Mouse (Mus musculus): ENCODE measurements around the gene C5ar1. TPM values are rescaled to one million over a fixed set of nuclear protein-coding genes. Genes with fewer than 3 reads are reported as not detected.

C5ar1 gene
- polyA plus RNA-seq, 1 experiment from 2014 or later: 3.7 TPM

DNA sequence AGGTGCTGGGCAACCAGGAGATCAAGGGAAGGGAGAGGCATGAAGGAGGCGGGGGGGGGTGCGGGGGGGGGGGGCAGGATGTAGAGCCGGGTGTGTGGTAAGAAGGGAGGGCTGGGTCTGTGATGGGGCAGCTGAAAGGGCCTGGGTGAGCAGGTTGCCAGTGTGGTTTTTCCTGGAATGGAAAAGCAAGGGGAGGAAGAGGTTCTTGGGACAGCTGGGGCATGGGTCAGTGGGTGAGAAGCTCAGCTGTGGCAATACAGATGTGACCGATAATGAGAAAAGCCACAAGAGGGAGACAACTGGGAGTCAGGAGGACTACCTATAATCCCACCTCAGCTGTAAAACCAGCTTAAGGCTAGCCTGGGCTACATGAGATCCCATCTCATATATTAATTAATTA is 13.4 kb downstream of the C5ar1 start:
- no peak for ATAC-seq (replicated peaks; ENCODE audit: low FRiP score)
- no peak overlapping the region for H3K9ac ChIP-seq
- no peaks in the 10 kb centered on the region for H3K36me3 ChIP-seq
- H3K27me3 ChIP-seq: no peaks in the 10 kb centered on the region
- H3K4me2 ChIP-seq: no peak overlapping the region
- 0 out of 2 replicates have a peak, but pooled peaks cover 3% of the 10 kb centered on the region for H3K4me1 ChIP-seq
- no peak overlapping the region for H3K4me3 ChIP-seq (replicated peaks)
- H3K27ac ChIP-seq: no peak overlapping the region
- H3K9me3 ChIP-seq (replicated peaks): no peaks in the 10 kb centered on the region
- 30% methylated on average over 3 of the region's 4 CpGs for WGBS

GRCm38 (mm10) chr7:16244067-16244466 is 15.3 kb downstream of the C5ar1 start, which contains the start of gene C5ar2:
C5ar2 (minus strand) TSS chr7:16244154.
- Histone ChIP-seq H3K4me2 (no peak within 1 kb of the TSS), H3K9ac (no peak within 1 kb of the TSS), H3K4me1 (0 out of 2 replicates have a peak, but pooled peaks cover 7% of the 10 kb centered on the region), H3K36me3 (no peaks in the 10 kb centered on the region), H3K27ac (0 out of 2 replicates have a peak within 1 kb of the TSS, but pooled peaks have one; percentile 9), H3K27me3 (no peaks in the 10 kb centered on the region), H3K9me3 (replicated peaks) (no peaks in the 10 kb centered on the region), H3K4me3 (replicated peaks) (no peak within 1 kb of the TSS)
- WGBS: 36% methylated on average over 5 of the region's 5 CpGs
- ATAC-seq (replicated peaks; ENCODE audit: low FRiP score): no peak

- no peaks in the 10 kb centered on the region for H3K9me3 ChIP-seq (replicated peaks)
- no peak for ATAC-seq (replicated peaks; ENCODE audit: low FRiP score)
- H3K9ac ChIP-seq: no peak overlapping the region
- no peak overlapping the region for H3K27ac ChIP-seq
- H3K36me3 ChIP-seq: no peaks in the 10 kb centered on the region
- no peak overlapping the region for H3K4me2 ChIP-seq
- WGBS: 85% methylated on average over 6 of the region's 6 CpGs
- no peaks in the 10 kb centered on the region for H3K27me3 ChIP-seq
- no peak overlapping the region for H3K4me3 ChIP-seq (replicated peaks)
- H3K4me1 ChIP-seq: 0 out of 2 replicates have a peak, but pooled peaks cover 7% of the 10 kb centered on the region
Observed at GRCm38 (mm10) chr7:16242198-16242597, 17.1 kb downstream of the C5ar1 start.

- Histone ChIP-seq H3K9me3 (replicated peaks) (no peaks in the 10 kb centered on the region), H3K27me3 (no peaks in the 10 kb centered on the region), H3K27ac (no peak overlapping the region), H3K9ac (no peak overlapping the region), H3K4me3 (replicated peaks) (no peak overlapping the region), H3K4me1 (0 out of 2 replicates have a peak, but pooled peaks cover 7% of the 10 kb centered on the region), H3K36me3 (no peaks in the 10 kb centered on the region), H3K4me2 (no peak overlapping the region)
- no peak for ATAC-seq (replicated peaks; ENCODE audit: low FRiP score)
- WGBS: 47% methylated on average over 11 of the region's 11 CpGs
Observed at GRCm38 (mm10) chr7:16241787-16242186, 17.6 kb downstream of the C5ar1 start.

- Histone ChIP-seq H3K4me3 (replicated peaks) (no peak overlapping the region), H3K9ac (no peak overlapping the region), H3K27ac (no peak overlapping the region), H3K36me3 (no peaks in the 10 kb centered on the region), H3K4me1 (0 out of 2 replicates have a peak, but pooled peaks cover 7% of the 10 kb centered on the region), H3K9me3 (replicated peaks) (no peaks in the 10 kb centered on the region), H3K27me3 (no peaks in the 10 kb centered on the region), H3K4me2 (no peak overlapping the region)
- WGBS: 95% methylated on average over 1 of the region's 1 CpGs
- no peak for ATAC-seq (replicated peaks; ENCODE audit: low FRiP score)
Observed at GRCm38 (mm10) chr7:16240978-16241303, 18.4 kb downstream of the C5ar1 start.

- no peak for ATAC-seq (replicated peaks; ENCODE audit: low FRiP score)
- H3K4me2 ChIP-seq: no peak overlapping the region
- 83% methylated on average over 7 of the region's 7 CpGs for WGBS
Observed at GRCm38 (mm10) chr7:16240281-16240977, 18.9 kb downstream of the C5ar1 start.

GRCm38 (mm10) chr7:16239554-16239997 is 19.8 kb downstream of the C5ar1 start:
- ATAC-seq (replicated peaks; ENCODE audit: low FRiP score): no peak
- no peaks in the 10 kb centered on the region for H3K36me3 ChIP-seq

More at GRCm38 (mm10) chr7:16240281-16240977, 18.9 kb downstream of the C5ar1 start:
- H3K4me3 ChIP-seq (replicated peaks): no peak overlapping the region
- H3K27ac ChIP-seq: no peak overlapping the region
- no peaks in the 10 kb centered on the region for H3K27me3 ChIP-seq
- H3K9me3 ChIP-seq (replicated peaks): no peaks in the 10 kb centered on the region
- no peak overlapping the region for H3K9ac ChIP-seq
- H3K4me1 ChIP-seq: 0 out of 2 replicates have a peak, but pooled peaks cover 7% of the 10 kb centered on the region
- H3K36me3 ChIP-seq: no peaks in the 10 kb centered on the region

DNA sequence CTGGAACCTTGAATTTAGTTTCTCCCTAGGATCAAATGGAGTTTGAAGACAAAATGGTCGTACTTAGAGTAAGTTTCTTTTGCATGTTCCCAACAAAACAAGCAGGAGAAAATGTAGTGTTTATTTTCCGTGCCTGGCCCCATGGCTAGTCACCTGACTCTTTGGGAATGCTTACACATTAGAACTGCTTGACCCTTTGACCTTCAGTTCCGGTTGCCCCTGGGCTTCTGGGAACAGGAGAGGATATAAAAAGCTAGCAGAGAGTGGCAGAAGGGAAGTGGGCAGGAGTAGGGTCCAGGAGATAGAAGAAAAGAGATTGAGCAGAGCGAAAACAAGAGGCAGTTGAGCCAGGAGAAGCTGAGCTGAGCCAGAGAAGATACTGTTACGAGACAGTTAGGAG is 29.5 kb downstream of the C5ar1 start:
- ATAC-seq (replicated peaks; ENCODE audit: low FRiP score): no peak
- Histone ChIP-seq H3K9ac (no peak overlapping the region), H3K27me3 (no peaks in the 10 kb centered on the region), H3K27ac (peak overlapping the region; percentile 0; the same call in 1 of the 2 replicates), H3K4me3 (replicated peaks) (no peak overlapping the region), H3K36me3 (no peaks in the 10 kb centered on the region), H3K4me1 (peaks cover 9% of the 10 kb centered on the region; the same call in 1 of the 2 replicates), H3K4me2 (no peak overlapping the region), H3K9me3 (replicated peaks) (no peaks in the 10 kb centered on the region)
- WGBS: 28% methylated on average over 5 of the region's 5 CpGs

More at GRCm38 (mm10) chr7:16239554-16239997, 19.8 kb downstream of the C5ar1 start:
- Histone ChIP-seq H3K4me2 (no peak overlapping the region), H3K4me3 (replicated peaks) (no peak overlapping the region), H3K4me1 (0 out of 2 replicates have a peak, but pooled peaks cover 7% of the 10 kb centered on the region), H3K27me3 (no peaks in the 10 kb centered on the region), H3K9ac (no peak overlapping the region), H3K27ac (no peak overlapping the region), H3K9me3 (replicated peaks) (no peaks in the 10 kb centered on the region)
- WGBS: 24% methylated on average over 9 of the region's 9 CpGs

DNA sequence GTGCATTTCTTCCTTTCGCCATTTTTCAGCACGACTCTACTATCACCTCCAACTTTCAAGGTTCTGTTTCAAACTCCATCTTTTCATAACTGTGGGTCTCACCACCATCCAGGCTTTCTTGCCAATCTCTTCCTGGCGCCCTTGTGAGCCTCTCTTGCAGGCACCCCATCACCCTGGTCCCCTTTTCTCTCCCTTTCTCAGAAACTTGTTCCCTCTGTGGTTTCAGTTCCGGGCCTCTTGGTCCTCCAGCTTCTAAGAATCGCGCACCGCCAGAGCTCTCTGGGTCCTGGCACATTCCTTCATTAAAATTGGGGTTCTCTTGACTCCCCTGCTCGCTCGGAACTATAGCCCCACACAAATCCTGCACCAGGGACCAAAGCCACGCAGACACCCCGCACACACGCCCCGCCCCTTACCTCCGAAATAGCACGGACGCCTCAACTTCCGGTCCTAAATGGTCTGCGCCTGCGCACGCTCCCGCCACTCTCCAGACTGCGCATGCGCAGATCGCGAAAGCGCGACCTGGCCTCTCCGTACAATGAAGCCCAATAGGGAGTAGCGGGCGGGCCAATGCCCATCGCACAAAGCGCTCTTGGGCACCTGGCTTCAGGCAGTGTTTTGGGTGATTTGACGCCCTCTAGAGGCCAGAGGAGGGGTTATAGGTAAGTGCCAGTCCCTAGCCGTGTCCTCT is 37.6 kb downstream of the C5ar1 start, which contains the start of gene Dhx34:
Gene Dhx34 (minus strand): TSS at position 456 of the 691 bp plus-strand sequence.
- 2% methylated on average over 34 of the region's 34 CpGs for WGBS
- H3K9ac ChIP-seq: peak within 1 kb of the TSS; percentile 69
- H3K27me3 ChIP-seq: no peaks in the 10 kb centered on the region
- peak within 1 kb of the TSS; percentile 66 for H3K4me2 ChIP-seq
- H3K4me3 ChIP-seq (replicated peaks): peak within 1 kb of the TSS; percentile 65
- peak within 1 kb of the TSS; percentile 79 for H3K27ac ChIP-seq
- H3K9me3 ChIP-seq (replicated peaks): no peaks in the 10 kb centered on the region
- peaks cover 25% of the 10 kb centered on the region for H3K36me3 ChIP-seq
- H3K4me1 ChIP-seq: peaks cover 12% of the 10 kb centered on the region
- ATAC-seq (replicated peaks; ENCODE audit: low FRiP score): peak; percentile 97

DNA sequence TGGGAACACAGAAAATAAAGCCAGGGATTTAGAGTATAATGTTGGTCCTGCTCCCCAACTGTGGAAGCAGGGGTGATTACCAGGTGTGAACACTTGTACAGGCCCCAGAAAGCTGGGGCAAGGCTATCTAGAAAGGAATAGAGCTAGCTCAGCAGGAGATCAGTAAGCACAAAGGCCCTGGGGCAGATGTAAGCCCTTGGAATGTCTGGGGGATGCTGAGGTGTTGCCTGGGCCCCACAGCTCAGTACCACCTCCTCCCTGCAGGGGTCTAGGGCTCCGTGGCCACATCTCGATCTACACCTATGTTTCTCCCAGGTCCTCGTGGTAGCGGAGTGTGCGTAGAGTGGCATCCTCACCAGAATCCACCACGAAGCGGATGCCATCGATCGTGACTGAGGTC is 45.4 kb downstream of the C5ar1 start:
- no peak for ATAC-seq (replicated peaks; ENCODE audit: low FRiP score)
- Histone ChIP-seq H3K9me3 (replicated peaks) (no peaks in the 10 kb centered on the region), H3K4me2 (no peak overlapping the region), H3K9ac (no peak overlapping the region), H3K27me3 (no peaks in the 10 kb centered on the region), H3K4me1 (peaks cover 5% of the 10 kb centered on the region; the same call in 1 of the 2 replicates), H3K4me3 (replicated peaks) (no peak overlapping the region), H3K27ac (no peak overlapping the region), H3K36me3 (peaks cover 93% of the 10 kb centered on the region)
- 92% methylated on average over 9 of the region's 9 CpGs for WGBS

GRCm38 (mm10) chr7:16213196-16213595 is 46.1 kb downstream of the C5ar1 start:
- 92% methylated on average over 6 of the region's 6 CpGs for WGBS
- no peak overlapping the region for H3K4me3 ChIP-seq (replicated peaks)
- peaks cover 10% of the 10 kb centered on the region; the same call in 1 of the 2 replicates for H3K4me1 ChIP-seq
- H3K27ac ChIP-seq: no peak overlapping the region
- H3K36me3 ChIP-seq: peaks cover 91% of the 10 kb centered on the region
- H3K9me3 ChIP-seq (replicated peaks): no peaks in the 10 kb centered on the region
- no peak for ATAC-seq (replicated peaks; ENCODE audit: low FRiP score)
- H3K9ac ChIP-seq: no peak overlapping the region
- H3K4me2 ChIP-seq: no peak overlapping the region
- no peaks in the 10 kb centered on the region for H3K27me3 ChIP-seq

DNA sequence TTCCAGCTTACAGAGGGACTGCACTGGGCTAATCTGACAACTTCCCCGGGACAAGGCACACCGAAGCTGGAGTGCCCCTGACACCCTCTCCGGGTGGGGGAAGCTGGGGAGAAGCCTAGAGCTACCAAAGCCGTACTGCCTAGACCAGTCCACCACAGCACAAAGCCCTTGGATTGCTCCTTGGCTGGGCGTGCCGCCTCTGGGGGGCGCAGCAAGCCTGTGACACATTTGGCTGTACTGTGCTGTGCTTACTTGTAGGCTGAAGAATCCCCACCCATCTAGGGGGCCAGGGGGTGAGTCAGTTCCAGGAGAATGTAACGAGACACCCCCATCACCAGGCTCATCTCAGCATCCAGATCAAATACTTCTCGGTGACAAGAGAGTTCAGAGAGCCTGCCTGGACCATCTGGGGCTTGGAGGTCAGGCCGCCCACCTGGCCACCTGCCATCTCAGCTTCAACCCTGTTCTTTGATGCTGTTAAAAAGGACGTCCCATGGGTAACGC is 48.4 kb downstream of the C5ar1 start:
- ATAC-seq (replicated peaks; ENCODE audit: low FRiP score): peak; percentile 31; the same call in 1 of the 2 replicates
- Histone ChIP-seq H3K4me1 (peaks cover 12% of the 10 kb centered on the region; the same call in 1 of the 2 replicates), H3K4me3 (replicated peaks) (no peak overlapping the region), H3K27ac (no peak overlapping the region), H3K36me3 (peaks cover 75% of the 10 kb centered on the region), H3K9ac (no peak overlapping the region), H3K4me2 (no peak overlapping the region), H3K27me3 (no peaks in the 10 kb centered on the region), H3K9me3 (replicated peaks) (no peaks in the 10 kb centered on the region)
- 66% methylated on average over 12 of the region's 12 CpGs for WGBS

Data from kidney, embryonic 15.5 days (tissue).